Mouse (Mus musculus) spleen, adult 18-20 months (tissue): ENCODE results near the gene Grb10.

Source experiments
- DNase-seq, 2 experiments: peaks; one replicate each; pipeline ENCODE4 v3.0.0; 2022; ENCODE audit warnings: mixed read lengths in 2 of 2

The Grb10 gene

DNA sequence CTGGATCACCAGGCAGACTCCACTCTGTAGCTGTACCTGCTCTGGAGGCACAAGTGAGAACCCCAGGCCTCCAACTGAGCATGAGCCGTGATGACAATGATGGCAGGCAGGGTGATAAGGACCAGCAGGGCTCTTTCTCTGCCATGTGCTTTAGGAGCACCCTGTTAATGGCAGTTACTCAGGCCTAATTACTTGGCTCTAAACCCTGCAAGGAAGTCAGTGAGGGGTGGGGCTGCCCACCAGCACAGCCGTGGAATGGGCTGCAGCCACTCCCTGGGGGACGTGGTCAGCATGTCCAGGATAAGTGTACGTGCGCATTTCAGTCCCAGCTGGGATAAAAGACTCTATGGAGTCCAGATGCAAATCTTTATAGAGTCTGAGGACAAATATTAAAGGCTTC, 5.7 kb downstream of the Grb10 start:
- DNase-seq = no peak

DNA sequence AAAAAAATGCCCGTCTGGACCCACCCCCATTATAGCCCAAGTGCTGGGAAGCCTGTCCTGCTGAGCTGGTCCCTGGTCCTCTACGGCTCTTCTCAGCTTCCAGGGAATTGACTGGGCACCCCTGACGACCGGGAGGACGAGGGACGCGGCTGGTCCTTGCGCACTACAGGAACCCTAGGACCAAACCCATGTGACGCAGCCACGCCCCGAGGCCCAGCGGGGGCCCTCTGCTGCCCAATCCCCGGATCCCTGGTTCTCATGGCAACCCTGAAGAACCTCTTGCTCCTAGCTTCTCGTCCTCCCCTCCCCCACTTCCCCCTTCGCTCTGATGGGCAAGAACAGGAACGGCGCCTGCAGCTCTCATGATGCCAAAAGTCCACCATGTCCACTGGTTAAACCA, 11.8 kb downstream of the Grb10 start:
- DNase-seq = no peak

DNA sequence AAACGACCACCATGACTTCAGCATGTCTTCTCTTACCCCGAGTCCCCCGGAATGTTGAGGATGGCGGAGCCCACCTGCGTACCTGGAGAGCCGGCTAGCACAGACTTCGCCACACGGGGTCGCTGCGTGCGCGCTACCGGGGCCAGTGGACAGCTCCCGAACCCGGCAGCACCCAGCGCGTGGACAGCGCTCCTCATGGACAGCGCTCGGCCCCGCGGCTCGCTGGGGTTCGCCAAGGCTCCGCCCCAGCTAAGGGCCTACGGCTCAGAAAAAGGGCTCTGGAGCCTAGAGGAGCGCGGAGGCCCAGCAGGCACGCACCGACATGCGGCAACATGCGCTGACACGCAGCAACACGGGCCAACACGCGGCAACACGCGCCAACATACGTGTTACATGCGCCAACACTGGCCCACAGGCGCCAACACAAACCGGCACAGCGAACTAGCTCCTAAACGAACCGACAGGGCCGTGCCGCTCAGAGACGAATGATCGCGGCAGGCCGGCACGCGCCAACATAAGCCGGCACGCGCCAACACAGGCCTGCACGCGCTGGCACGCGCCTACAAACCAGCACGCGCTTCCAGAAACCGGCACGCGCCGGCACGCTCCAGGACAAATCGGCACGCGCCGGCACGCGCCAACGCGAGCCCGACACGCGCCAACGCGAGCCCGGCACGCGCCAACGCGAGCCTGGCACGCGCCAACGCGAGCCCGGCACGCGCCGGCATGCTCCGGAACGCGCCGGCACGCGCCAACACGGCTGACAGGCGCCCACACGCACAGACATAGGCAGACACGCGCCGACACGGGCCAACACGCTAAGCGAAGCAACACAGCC, 12.5 kb downstream of the Grb10 start:
- DNase-seq = peak in 1 of 2 experiments; percentile 6

DNA sequence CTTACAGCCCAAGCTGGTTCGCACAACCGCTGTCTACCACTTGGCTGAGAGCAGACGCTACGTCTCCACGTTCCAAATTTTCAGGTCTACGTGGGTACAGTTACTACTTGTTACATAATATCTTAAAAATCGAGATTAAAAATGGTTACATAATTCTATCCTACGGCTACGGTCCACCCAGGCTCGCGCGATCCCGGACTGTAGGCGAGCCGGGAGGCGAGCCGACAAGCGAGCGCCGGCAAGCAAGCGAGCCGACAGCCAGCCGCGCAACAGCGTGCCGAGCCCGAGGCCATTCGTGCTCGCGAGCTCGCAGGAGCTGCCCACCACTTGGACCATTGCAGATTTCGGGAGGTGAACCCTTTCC, 13.1 kb downstream of the Grb10 start:
- no peak for DNase-seq

DNA sequence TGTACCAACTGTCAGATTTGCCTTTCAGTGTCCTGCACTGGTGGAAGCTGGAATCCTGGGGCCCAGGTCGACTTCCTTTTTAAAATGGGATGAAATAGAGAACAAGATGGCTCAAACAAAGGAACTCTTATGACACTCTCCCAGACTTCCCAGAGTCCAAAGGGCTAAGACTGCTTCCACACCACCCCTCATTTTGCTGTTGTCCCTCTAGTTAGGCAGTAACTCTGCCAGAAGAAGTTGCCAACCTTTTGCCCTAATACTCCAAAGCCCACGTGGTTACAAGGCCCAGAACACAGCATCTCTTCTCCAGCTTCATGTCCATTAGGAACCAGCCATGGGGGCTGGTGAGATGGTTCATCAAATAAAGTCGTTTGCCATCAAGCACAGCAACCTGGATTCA, 15.4 kb downstream of the Grb10 start:
- DNase-seq = no peak

DNA sequence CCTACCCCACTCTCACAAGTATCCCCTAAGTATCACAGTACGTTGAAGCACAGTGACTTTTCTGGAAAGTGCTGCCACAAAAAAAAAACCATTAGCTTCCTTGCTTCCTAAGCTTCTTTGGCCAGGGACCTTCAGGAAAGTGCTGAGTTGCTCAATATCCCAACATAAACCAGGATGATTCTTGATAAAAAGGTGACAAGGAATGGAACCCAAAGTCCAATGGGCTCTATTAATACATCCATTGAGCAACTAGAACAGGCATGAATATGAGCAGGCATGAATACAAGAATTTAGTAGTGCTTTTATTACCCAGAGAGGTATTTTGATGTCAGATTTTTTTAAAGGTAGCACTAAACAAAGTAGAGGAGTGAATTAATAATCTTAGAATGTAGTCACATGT, 18.8 kb downstream of the Grb10 start:
- DNase-seq = no peak

DNA sequence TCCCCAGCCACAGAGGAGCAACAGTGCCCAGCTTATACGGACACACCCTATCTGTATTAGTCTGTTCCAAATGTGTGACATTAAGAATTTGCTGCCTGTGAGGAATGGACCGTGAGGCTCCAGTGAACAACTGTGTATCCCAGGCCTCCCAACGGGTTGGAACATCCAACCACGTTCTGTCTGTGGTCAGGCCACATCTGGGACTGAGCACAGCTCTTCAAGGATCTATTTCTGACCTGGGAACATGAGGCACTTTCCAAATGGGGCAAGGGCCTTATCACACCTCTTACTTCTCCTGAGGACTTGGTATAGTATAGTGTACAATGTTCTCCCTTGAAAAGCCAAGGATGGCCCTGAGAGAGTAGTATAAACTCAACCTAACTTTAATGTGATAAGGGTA, 19.9 kb downstream of the Grb10 start:
- DNase-seq = no peak

DNA sequence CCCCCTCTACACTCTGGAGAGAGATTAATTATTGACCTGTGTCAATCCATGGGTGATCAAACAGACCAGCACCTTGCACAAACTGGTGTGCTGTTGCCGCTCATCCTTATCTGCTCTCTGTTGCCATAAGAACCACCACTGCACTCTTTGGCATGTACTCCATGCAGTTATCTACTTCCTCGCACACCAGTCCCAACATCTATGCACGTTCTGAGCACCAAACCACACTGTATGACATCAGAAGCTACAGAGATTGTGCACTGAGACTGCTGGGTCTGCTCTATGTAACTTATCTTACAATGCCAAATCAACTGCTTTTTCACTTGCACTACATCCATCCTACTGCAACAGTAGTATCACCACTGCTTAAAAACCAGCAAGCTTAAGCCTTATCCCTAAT, 28.4 kb downstream of the Grb10 start:
- no peak for DNase-seq

DNA sequence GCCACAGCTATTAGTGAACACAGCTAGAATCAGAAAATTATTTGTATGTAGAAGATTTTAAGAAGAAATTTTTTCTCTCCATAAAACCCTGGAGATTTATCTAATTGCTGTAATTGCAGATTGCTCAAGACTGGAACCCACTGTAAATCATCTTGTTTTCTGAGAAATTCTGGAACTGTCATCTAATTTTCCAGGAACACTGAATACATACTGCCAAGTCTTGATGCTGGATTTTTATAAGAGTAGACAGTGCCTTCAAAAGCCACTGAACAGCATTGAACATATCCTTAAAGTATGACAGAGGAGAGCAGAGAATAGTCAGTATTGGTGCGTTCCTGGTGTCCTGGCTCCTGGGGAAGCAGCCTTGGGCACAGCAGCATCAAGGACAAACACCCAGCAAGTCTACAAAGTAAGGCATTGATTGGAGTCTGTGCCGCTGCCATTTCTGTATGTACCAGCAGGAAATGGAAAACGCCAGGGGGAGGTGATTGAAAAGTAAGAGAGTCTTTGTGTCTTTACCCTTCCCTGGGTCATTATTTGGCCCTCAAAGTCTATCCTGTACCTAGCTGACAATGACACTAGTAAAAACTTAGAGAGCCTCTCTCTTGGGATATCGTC, 38.1 kb downstream of the Grb10 start:
- no peak for DNase-seq

DNA sequence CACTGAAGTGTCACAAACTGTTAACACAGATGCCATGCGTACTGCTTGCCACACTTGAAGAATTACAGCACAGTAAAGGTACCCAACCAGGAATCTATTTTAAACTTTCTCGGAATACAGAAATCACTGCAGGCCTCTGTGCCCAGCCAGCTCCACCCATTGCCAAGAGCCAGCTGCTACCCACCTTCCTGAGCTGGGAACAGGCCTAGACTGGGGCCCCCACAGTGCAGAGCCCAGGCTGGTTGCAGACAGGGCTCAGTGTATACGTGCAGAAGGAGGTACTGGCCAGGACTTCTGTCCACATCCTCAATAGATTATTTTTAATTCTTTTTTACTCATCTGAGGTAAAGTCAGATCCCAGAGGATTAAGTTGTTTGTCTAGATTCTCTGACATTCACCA, 39.6 kb downstream of the Grb10 start:
- DNase-seq = no peak

DNA sequence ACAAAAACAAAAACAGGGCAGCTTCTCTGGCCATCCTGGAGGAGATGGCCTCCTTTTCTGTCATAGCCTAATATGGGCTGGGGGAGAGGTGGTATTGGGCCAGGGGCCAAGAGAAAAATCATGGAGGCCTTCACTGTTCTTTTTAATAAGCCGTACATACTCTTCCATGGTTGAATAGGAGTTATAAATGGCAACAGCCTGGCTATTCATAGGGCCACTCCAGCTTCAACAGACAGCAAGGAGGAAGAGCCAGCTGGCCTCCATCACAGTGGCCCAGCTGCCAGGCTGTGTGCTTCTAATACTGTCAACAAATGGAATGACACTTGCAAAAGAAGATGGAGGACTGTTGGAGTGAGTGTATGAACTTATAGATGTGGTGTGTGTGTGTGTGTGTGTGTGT, 41.4 kb downstream of the Grb10 start:
- DNase-seq = no peak

DNA sequence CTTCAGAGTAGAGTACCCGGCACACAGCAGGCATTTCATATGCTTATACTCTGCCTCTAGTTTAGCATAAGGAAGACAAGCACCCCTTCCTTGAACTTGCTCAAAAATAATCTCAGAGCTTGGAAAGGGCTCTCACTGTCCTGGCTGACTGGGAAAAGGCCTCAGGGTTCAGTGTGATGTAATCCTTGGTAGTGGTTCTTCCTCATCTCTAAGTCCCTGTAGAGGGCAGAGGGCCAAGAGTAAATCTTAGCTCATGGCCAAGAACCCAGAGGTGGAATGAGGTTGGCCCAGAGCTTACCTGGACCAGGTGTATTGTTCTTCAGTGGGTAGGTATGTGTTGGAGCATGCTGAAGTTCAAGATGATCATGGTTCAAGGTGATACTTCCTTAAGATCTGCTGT, 43.1 kb downstream of the Grb10 start:
- DNase-seq = no peak

DNA sequence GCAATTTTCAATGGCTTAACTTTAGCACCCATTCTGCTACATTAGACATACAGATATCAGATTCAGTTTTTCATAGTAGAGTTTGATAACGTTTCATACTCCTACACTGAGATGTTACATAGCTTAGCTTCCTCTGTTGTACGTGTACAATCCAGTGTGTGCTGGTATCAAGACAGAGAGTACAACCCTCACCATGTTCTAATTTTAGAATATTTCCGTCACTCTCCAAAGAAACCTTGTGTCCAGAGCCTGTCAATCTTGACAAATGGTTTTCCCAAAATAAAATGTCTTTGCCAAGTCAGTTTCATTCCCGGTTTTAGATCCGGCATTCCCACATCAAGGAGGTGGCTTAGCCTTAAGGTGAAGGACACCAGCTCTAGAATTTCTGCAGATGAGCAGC, 44.7 kb downstream of the Grb10 start:
- DNase-seq = no peak

DNA sequence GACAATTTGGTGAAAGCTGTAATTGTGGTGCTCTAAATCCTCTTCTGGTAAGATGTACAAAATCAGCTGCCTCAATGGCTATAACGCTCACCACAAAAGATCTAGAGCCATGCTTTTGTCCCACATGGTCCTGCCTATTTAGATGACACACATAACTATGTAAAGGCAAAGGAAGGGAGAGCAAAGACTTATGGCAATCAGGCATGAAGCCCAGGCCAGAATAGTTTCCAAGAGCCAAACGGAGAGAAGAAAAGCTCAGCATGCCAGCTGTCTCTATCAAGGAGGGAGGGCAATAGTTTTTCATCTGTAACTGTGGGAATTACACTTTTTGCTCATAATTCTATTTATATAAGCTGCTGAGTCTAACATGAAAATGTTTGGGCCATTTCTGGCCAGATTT, 45.3 kb downstream of the Grb10 start:
- DNase-seq = no peak

DNA sequence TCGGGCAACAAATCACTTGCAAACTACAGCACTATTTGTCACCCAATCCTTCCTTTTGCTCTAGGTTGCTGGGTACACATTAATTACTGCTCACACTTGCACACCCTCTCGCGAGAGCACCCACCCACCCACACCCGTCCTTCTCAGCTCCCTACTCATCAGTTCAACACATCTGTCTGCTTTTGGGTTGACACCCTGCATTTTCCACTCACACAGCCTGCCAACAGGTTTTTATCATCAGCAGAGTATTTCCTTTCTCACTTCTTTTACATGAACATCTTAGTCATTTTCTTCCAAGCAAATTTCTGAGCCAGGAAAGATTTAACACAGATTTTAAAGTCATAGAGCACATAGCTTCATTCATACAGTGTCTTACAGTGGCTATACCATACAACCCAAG, 48.6 kb downstream of the Grb10 start:
- no peak for DNase-seq

DNA sequence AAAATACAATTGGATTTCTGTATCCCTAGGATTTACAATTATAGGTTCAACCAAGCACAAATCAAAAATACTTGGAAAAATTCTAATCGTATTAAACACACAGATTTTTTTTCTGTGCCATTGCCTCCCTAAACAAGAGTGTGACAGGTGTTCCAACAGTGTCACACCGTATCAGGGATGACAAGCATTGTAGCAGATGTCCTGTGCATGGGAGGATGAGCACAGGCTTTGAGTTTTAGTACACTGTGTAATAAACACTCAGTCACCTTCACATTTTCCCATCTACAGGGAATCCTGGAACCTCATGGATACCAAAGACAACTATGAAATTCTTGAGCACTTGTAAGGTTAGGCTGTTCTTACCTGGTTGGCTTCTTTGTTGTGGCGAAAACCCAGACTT, 51.2 kb downstream of the Grb10 start:
- DNase-seq = no peak

DNA sequence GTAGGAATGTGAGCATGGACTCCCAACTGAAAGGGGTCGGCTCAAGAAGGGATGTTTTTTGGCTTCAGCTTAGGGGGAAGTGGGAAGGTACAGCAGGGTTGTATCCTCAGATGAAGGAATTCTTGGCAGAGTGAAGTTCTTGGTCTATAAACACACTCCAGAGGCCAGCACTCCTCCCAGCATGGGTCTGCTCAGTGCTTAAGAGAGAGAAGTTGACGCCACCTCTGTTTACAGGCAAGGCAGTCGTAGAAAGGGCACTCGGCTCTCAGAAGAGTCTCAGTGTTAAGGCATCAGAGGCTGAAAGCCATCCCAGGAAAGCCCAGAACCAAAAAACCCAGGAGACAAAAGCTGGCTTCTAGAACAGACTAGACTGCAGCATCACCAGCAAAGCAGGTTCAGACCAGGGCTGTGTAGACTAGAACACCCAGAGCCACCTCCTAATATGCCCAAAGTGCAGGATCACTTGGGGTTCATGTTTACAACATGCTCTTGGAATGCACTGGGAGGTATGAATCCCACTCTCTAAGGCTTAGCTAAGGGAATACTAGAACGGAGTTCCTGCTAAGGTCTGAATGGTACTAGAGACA, 59.8 kb downstream of the Grb10 start:
- no peak for DNase-seq

DNA sequence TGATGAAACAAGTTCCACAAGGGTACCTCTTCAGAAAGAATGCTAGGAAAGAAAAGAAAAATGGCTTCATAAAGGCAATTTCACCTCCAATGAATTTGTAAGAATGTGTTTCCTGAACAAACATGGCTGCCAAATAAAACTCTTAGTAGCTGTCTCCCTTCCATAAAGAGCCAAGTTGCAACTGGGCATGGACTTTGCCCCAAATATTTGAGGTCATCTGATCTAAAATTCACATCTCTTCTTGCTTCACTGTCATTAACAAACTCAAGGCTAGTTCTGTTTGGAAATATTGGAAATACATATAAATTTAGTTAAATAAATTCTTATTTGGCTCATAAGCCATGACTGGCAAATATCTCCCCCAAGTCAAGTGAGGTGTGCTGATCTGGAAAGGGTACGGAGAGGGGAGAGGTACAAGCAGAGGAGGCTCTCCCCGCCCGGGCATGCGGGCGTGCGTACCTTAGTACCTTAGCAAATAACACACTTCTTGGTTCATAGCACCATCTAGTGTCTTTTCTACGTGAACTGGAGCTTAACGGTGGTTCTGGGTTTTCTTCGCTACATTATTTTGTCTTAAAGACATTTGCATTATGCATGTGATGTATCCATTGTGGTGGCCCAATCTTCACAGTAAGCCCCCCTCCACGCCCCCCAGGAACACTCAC, 63.8 kb downstream of the Grb10 start:
- peak in 1 of 2 experiments; percentile 14 for DNase-seq

DNA sequence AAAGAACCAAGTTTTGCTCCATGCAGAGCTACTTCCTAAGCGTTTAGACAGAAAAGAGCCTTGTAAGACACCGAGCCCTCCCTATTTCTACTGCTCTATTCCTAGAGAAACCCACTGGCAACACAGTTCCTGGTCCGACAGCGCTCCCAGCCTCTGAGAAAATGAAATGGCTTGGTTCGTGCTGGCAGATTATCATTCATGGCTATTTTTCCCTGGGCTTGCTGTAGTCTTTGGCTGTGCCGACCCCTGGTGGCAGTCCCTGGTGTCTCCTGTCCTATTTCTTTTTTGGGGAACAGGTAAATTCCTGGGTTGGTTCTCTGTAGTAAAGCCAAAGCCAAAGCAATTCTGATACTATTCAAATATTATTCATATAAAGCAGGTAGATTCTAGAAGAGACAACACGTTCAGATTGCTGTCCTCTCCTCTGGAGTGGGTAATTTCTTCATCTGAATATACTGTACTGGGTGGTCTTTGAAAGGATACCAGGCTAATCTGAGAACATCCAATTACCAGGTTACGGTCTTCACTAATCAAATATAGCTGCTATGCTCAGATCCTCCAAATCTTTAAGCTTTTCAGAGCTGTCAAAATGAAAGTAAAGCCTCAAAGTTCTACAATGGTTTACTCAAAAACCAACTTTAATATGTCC, 65.0 kb downstream of the Grb10 start:
- peak; percentile 18 to 60 for DNase-seq

DNA sequence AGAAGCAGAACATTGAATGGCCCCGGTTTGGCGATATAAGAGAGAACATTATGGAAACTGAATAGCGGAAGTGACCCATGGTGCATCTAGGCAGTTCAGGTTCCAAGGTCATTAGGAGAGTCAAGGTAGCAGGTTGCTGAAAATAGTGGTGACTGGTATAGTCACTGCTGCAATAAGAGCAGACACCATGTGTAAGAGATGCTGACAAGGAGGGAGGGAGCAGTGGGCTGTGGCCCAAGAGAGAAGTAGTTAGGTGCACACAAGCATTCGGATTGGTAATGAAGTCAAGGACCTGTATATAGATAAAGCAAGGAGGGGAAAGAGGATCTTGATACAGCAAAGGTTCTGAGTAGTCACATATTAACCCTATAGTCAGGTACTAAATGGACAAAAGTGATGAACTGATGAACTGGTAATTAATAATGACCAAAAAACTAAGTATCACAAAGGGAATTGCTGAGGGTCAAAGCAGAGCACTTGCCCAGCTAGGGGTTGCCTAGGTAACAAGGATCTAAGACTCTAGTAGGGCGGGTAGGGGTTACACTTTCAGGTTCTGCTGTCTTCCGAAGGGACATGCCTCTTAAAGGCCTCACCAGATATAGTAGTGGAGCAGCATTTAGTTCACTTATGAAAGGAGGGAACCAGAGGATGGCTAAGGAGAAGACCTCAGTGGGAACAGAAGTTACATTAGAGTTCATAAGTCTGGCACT, 65.9 kb downstream of the Grb10 start:
- no peak for DNase-seq

DNA sequence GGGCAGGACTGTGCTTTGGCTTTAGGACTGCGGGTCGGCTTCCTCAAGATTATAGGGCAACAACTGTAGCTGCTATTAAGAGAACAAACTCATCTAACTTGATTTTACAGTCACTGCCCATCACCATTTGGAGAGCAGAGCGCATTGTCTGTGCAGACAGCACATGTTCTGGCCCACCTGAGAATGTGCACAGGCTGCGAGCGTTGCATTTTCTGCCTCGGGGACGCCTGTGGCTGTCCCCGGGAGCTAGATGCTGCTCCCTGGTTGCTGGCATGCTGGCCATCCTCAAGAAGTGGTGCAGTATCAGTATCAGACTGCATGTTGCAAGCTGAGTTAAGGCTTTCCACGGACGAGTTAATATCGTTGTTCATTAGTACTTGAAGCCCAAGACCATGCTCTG, 68.2 kb downstream of the Grb10 start:
- no peak for DNase-seq

DNA sequence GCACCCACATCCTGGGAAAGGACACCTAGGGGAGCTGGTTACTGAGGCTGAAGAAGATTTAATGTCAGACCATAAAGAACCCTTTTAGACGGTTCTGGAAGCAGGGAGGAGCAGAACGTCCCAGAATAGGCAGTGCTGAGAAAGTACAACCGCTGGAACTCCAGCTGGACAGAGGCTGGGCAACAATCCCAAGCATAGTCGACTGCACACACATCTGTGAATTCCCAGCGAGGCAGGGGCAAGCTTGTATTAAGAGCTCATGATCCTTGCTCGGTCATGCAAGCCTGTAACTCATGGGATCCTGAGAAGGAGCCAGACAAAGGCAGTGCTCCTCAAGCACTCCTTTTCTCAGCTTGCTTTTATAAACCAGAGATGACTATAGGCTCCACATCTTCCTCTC, 69.7 kb downstream of the Grb10 start:
- DNase-seq = no peak

DNA sequence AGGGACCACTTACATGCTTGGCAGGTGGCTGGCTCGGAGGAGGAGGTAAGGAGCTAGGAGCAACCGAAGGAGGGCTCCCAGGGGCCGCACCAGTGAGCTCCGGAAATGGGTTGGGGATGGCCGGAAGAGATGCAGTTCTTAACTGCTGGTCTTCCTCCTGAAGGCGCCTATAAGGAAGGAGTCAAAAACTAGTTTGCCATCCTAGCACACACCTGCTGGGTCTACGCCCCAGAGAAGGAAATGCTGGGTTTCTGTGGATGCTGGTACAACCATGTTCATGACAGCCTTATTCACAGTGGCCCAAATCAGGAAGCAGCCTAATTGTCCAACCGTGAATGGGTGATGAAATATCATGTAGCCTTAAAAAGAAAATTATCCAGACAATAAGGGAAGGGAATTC, 71.0 kb downstream of the Grb10 start:
- no peak for DNase-seq
